In the genomic region with DNA sequence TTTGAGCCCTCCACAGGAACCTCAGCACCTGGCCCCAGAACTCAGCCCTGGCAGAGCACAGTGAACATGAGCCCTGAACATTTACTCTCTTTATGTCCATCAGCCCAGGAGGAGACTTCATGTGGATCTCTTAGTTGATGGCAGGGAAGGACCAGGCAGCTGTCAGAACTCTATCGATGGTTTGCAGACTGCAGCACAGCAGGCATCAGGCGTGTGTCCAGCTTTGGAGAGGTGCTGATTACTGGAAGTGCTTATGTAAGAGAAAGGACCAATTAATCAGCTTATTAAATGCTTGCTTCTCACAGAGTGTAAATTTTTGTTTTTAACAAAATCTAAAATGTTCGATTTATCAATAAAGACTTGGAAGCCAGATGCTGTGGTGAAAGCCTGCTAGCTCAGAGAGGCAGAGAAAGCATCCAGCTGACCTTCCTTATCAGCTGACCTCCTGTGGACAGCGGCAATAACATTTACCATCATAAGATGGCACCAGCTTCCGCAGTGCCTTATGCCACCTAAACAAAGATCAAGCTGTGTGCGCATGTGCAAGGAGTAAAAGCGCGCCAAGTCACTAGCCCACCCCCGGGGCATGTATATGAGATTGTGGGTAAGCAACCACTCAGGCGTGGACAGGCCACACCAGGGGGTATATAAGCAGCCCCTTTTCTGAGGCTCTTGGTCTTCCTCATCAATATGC, we compare ENCODE assay signal across 16 mouse cellular contexts.
DNase-seq lines count a peak whose midpoint lies in the region; ATAC-seq and TF ChIP-seq lines count a peak whose summit lies in the region.
"Had no signal": no experiment of that assay in that cellular context is flagged by ENCODE, and none has a peak within 500 bp of the region (broad histone marks: within the 10 kb centered on the region; RNA-seq: fewer than 3 reads in every experiment).

No protein-coding gene starts in this region.

- no peak overlapping the region for H3K9ac ChIP-seq in hindbrain, postnatal 0 days (replicated peaks; ENCODE audit: low read length)
- H3K9ac ChIP-seq in hindbrain, embryonic 12.5 days, result no peak overlapping the region
- H3K9ac ChIP-seq in midbrain, embryonic 16.5 days (ENCODE audit: low read depth, low read length), result no peak overlapping the region
- H3K9ac ChIP-seq in midbrain, embryonic 11.5 days (ENCODE audit: low read length), result no peak overlapping the region
- H3K9ac ChIP-seq: forebrain, embryonic 12.5 days had no signal

- no peak overlapping the region for H3K27ac ChIP-seq in hindbrain, postnatal 0 days
- no peak overlapping the region for H3K27ac ChIP-seq in hindbrain, embryonic 12.5 days
- H3K27ac ChIP-seq in midbrain, embryonic 16.5 days (ENCODE audit: low read length), result no peak overlapping the region
- H3K27ac ChIP-seq in midbrain, embryonic 11.5 days (ENCODE audit: low read depth, low read length), result no peak overlapping the region
- H3K27ac ChIP-seq: forebrain, embryonic 12.5 days; kidney, postnatal 0 days had no signal

- TF ChIP-seq CTCF in hindbrain, postnatal 0 days (IDR thresholded peaks at IDR 0.05; ENCODE audit: low read depth), result peak; percentile 44

- H3K4me3 ChIP-seq in hindbrain, postnatal 0 days (ENCODE audit: low read length), result no peak overlapping the region
- no peak overlapping the region for H3K4me3 ChIP-seq in hindbrain, embryonic 12.5 days
- H3K4me3 ChIP-seq in midbrain, embryonic 16.5 days (ENCODE audit: low read depth, low read length), result no peak overlapping the region
- H3K4me3 ChIP-seq in midbrain, embryonic 11.5 days (ENCODE audit: low read depth, low read length), result no peak overlapping the region
- H3K4me3 ChIP-seq: forebrain, embryonic 12.5 days; myocyte had no signal

- H3K9me3 ChIP-seq in hindbrain, postnatal 0 days (ENCODE audit: low read length), result no peaks in the 10 kb centered on the region
- H3K9me3 ChIP-seq in hindbrain, embryonic 12.5 days (replicated peaks), result no peaks in the 10 kb centered on the region
- H3K9me3 ChIP-seq in midbrain, embryonic 16.5 days (replicated peaks; ENCODE audit: control insufficient read depth, low read length, poor library complexity, severe bottlenecking), result no peaks in the 10 kb centered on the region
- H3K9me3 ChIP-seq in midbrain, embryonic 11.5 days (ENCODE audit: control insufficient read depth, low read length), result no peaks in the 10 kb centered on the region
- H3K9me3 ChIP-seq: forebrain, embryonic 12.5 days had no signal

- H3K4me2 ChIP-seq in hindbrain, postnatal 0 days (ENCODE audit: low read depth, low read length), result peak overlapping the region; percentile 16; the same call in 1 of the 2 replicates
- H3K4me2 ChIP-seq in hindbrain, embryonic 12.5 days (replicated peaks), result no peak overlapping the region
- peak overlapping the region; percentile 23 for H3K4me2 ChIP-seq in midbrain, embryonic 16.5 days (ENCODE audit: low read length)
- no peak overlapping the region for H3K4me2 ChIP-seq in midbrain, embryonic 11.5 days
- H3K4me2 ChIP-seq: forebrain, embryonic 12.5 days had no signal

- no peaks in the 10 kb centered on the region for H3K36me3 ChIP-seq in hindbrain, postnatal 0 days (ENCODE audit: insufficient read depth, low read length)
- no peaks in the 10 kb centered on the region for H3K36me3 ChIP-seq in hindbrain, embryonic 12.5 days
- H3K36me3 ChIP-seq in midbrain, embryonic 16.5 days (ENCODE audit: control insufficient read depth, insufficient read depth, low read length), result no peaks in the 10 kb centered on the region
- no peaks in the 10 kb centered on the region for H3K36me3 ChIP-seq in midbrain, embryonic 11.5 days (ENCODE audit: control insufficient read depth, insufficient read depth, low read length)
- H3K36me3 ChIP-seq: forebrain, embryonic 12.5 days had no signal

- no peaks in the 10 kb centered on the region for H3K27me3 ChIP-seq in hindbrain, postnatal 0 days (ENCODE audit: insufficient read depth, low read length)
- no peaks in the 10 kb centered on the region for H3K27me3 ChIP-seq in hindbrain, embryonic 12.5 days
- no peaks in the 10 kb centered on the region for H3K27me3 ChIP-seq in midbrain, embryonic 16.5 days (ENCODE audit: control insufficient read depth, insufficient read depth, low read depth, low read length)
- no peaks in the 10 kb centered on the region for H3K27me3 ChIP-seq in midbrain, embryonic 11.5 days (ENCODE audit: control insufficient read depth, insufficient read depth, low read length)
- H3K27me3 ChIP-seq: CH12.LX; forebrain, embryonic 12.5 days had no signal

- intact Hi-C loops in gastrocnemius, postnatal 14 days (cut with DNase I; ENCODE audit: low total_unique reads), result no loop called here

- no peaks in the 10 kb centered on the region for H3K4me1 ChIP-seq in hindbrain, postnatal 0 days (ENCODE audit: insufficient read depth, low read length)
- H3K4me1 ChIP-seq in hindbrain, embryonic 12.5 days, result no peaks in the 10 kb centered on the region
- no peaks in the 10 kb centered on the region for H3K4me1 ChIP-seq in midbrain, embryonic 16.5 days (ENCODE audit: control insufficient read depth, insufficient read depth, low read length)
- H3K4me1 ChIP-seq in midbrain, embryonic 11.5 days (ENCODE audit: control insufficient read depth, insufficient read depth, low read length), result no peaks in the 10 kb centered on the region; the same call in 1 of the 2 replicates
- H3K4me1 ChIP-seq: forebrain, embryonic 12.5 days had no signal

- peak; percentile 1 for DNase-seq in cerebellum, adult 11 months
- peak; percentile 40 for DNase-seq in hindbrain, postnatal 0 days (ENCODE audit: low spot score)
- no peak for DNase-seq in midbrain, embryonic 11.5 days (ENCODE audit: low spot score, missing footprints)
- DNase-seq in lung, postnatal 25 days (ENCODE audit: low spot score), result no peak
- no peak for DNase-seq in gastrocnemius, postnatal 14 days
- DNase-seq: adrenal gland, postnatal 36 days; layer of hippocampus, postnatal 36 days; right cerebral cortex, postnatal 4 days had no signal

- WGBS in hindbrain, postnatal 0 days, result 41% methylated on average over 10 of the region's 10 CpGs
- 64% methylated on average over 10 of the region's 10 CpGs for WGBS in hindbrain, embryonic 12.5 days
- 56% methylated on average over 10 of the region's 10 CpGs for WGBS in midbrain, embryonic 16.5 days
- 65% methylated on average over 10 of the region's 10 CpGs for WGBS in midbrain, embryonic 11.5 days

- no peak for ATAC-seq in cerebellum, adult (ENCODE audit: insufficient number of reproducible peaks, low FRiP score, low TSS enrichment)
- peak; percentile 64; the same call in 1 of the 2 replicates for ATAC-seq in hindbrain, postnatal 0 days
- no peak for ATAC-seq in hindbrain, embryonic 12.5 days (ENCODE audit: low FRiP score)
- ATAC-seq in midbrain, embryonic 16.5 days, result peak; percentile 60; the same call in 1 of the 2 replicates
- no peak for ATAC-seq in midbrain, embryonic 11.5 days (ENCODE audit: low FRiP score)
- ATAC-seq: activated CD4-positive, CD25-positive, alpha-beta regulatory T cell, adult 4 months had no signal

Comparison
In these comparisons a context has a peak if more than half of its experiments do, and no peak if none do; other contexts are left out.
1. ATAC-seq: peak in hindbrain, postnatal 0 days (single experiment) and midbrain, embryonic 16.5 days (single experiment); none in cerebellum, adult (single experiment), hindbrain, embryonic 12.5 days (single experiment) and midbrain, embryonic 11.5 days (single experiment).
2. H3K4me2 ChIP-seq: peak in hindbrain, postnatal 0 days (single experiment) and midbrain, embryonic 16.5 days (single experiment); none in hindbrain, embryonic 12.5 days (single experiment) and midbrain, embryonic 11.5 days (single experiment).
3. DNase-seq: peak in cerebellum, adult 11 months (single experiment) and hindbrain, postnatal 0 days (single experiment); none in midbrain, embryonic 11.5 days (single experiment), lung, postnatal 25 days (single experiment) and gastrocnemius, postnatal 14 days (single experiment).